Mouse (Mus musculus) hindbrain, embryonic 14.5 days (tissue): Measurements from ENCODE around the gene Rgmb. TPM values are rescaled to one million over a fixed set of nuclear protein-coding genes. Genes with fewer than 3 reads are reported as not detected.

ENCODE experiments used
- ATAC-seq: fragments of 200-750 bp; cut with Nextera tagmentation; 2 replicates; pipeline ENCODE4 v1.8.0; 2017; ENCODE audit warnings: moderate number of reproducible peaks, mild to moderate bottlenecking, moderate TSS enrichment, moderate library complexity; ENCODE audit not compliant: low FRiP score
- DNase-seq: peaks from one replicate; pipeline ENCODE4 v3.0.0-alpha.2; 2015; ENCODE audit warnings: low spot score
- H3K27ac ChIP-seq: fragments of 300-500 bp; sonication (generic); 2 replicates; pipeline ENCODE4 v1.5.1; 2014; ENCODE audit warnings: mild to moderate bottlenecking, moderate library complexity
- H3K27me3 ChIP-seq: fragments of 300-500 bp; sonication (generic); 2 replicates; pipeline ENCODE4 v1.6.1; 2014; ENCODE audit warnings: mild to moderate bottlenecking, low read length, mixed read lengths; ENCODE audit not compliant: control insufficient read depth, insufficient read depth
- H3K36me3 ChIP-seq: fragments of 300-500 bp; sonication (generic); replicated peaks from 2 replicates; pipeline ENCODE4 v1.6.1; 2014; ENCODE audit not compliant: control insufficient read depth, insufficient read depth
- H3K4me1 ChIP-seq: fragments of 300-500 bp; sonication (generic); replicated peaks from 2 replicates; pipeline ENCODE4 v1.6.1; 2014; ENCODE audit warnings: antibody characterized with exemption, low read length, mixed read lengths; ENCODE audit not compliant: control insufficient read depth, insufficient read depth
- H3K4me2 ChIP-seq: fragments of 300-500 bp; sonication (generic); replicated peaks from 2 replicates; pipeline ENCODE4 v1.6.1; 2014; ENCODE audit warnings: mild to moderate bottlenecking, moderate library complexity
- H3K4me3 ChIP-seq: fragments of 300-500 bp; sonication (generic); replicated peaks from 2 replicates; pipeline ENCODE4 v1.5.1; 2014; ENCODE audit warnings: mild to moderate bottlenecking, low read length
- H3K9ac ChIP-seq: fragments of 300-500 bp; sonication (generic); 2 replicates; pipeline ENCODE4 v1.6.1; 2014
- H3K9me3 ChIP-seq: fragments of 300-500 bp; sonication (generic); 2 replicates; pipeline ENCODE4 v1.6.1; 2016; ENCODE audit warnings: low read length; ENCODE audit not compliant: control insufficient read depth
- WGBS: fragments of 180-500 bp; shearing (Covaris S2); extraction: QIAGEN DNeasy Blood & Tissue Kit; methylation state at CpG from one replicate; pipeline ENCODE4 v1.1.7; 2014; 5-methylcytosine and 5-hydroxymethylcytosine counted together
- polyA plus RNA-seq: library from polyadenylated mRNA; unstranded; fragments of >200 nt; fragmentation: Nextera tagmentation; extraction: Ambion mirVana; gene quantifications from 2 replicates; pipeline ENCODE4 v1.2.1, GENCODE M21; 2014

Rgmb gene
- polyA plus RNA-seq, 1 experiment from 2014 or later = 95.0 TPM

DNA sequence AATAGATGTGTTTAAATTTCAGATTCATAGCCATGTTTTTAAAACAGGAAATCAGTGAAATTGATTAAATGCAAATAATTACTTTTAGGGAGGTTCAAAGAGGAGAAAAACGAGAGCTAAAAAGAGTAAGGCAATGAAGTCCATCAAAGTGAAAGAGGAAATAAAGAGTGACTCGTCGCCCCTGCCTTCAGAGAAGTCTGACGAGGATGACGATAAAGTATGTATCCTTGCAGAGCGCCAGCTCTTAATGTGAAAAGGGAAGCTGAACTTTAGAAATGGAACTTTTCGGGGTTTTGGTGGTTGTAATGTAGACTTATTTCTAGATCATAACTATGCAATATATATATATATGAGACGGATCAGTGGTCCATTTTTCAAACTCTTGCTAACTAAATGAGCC, 69.6 kb downstream of the Rgmb start:
- no peaks in the 10 kb centered on the region for H3K4me1 ChIP-seq
- H3K27ac ChIP-seq = no peak overlapping the region
- 94% methylated on average over 8 of the region's 8 CpGs for WGBS
- no peak overlapping the region for H3K4me2 ChIP-seq
- no peak for ATAC-seq
- no peak overlapping the region for H3K9ac ChIP-seq
- H3K27me3 ChIP-seq = no peaks in the 10 kb centered on the region
- no peak for DNase-seq
- H3K9me3 ChIP-seq = no peaks in the 10 kb centered on the region
- peaks cover 82% of the 10 kb centered on the region for H3K36me3 ChIP-seq
- H3K4me3 ChIP-seq = no peak overlapping the region

Other genes starting within 250 kb of the Rgmb start
- gene Chd1, start 126.1 kb downstream of the Rgmb start, polyA plus RNA-seq = 21.3 and 21.8 TPM in 2 replicates